Mouse (Mus musculus) stomach, postnatal 0 days (tissue): ENCODE measurements around the gene Lpar6.

ENCODE experiments used
- CTCF ChIP-seq: IDR thresholded peaks from 2 replicates; pipeline ENCODE4 v1.5.1; 2016; ENCODE audit warnings: antibody characterized with exemption, low read depth, mild to moderate bottlenecking, moderate library complexity
- EP300 ChIP-seq: optimal IDR thresholded peaks from 2 replicates; pipeline ENCODE3; 2016; ENCODE audit warnings: antibody characterized with exemption

DNA sequence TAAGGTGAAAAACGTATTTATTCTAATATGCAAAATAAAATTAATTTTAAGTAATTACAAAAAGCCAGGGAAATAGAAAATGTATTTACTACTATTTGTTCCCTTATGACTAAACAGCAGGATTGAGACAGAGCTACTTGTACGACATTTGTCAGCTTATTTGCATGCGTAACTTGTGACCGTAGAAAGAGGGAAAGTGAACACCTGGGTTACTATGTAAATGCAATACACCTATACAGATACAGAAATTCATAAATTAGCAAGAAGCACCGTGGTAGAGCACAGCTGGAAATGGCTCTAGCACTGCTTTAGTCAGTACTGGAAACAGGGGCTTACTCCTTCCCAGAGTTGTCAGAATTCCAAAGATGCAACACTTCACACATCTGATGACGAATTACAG is 41.4 kb downstream of the Lpar6 start:
- TF ChIP-seq CTCF (no peak), EP300 (no peak)
